Mouse (Mus musculus): Measurements from ENCODE around the gene Alpk1.

Alpk1 gene

DNA sequence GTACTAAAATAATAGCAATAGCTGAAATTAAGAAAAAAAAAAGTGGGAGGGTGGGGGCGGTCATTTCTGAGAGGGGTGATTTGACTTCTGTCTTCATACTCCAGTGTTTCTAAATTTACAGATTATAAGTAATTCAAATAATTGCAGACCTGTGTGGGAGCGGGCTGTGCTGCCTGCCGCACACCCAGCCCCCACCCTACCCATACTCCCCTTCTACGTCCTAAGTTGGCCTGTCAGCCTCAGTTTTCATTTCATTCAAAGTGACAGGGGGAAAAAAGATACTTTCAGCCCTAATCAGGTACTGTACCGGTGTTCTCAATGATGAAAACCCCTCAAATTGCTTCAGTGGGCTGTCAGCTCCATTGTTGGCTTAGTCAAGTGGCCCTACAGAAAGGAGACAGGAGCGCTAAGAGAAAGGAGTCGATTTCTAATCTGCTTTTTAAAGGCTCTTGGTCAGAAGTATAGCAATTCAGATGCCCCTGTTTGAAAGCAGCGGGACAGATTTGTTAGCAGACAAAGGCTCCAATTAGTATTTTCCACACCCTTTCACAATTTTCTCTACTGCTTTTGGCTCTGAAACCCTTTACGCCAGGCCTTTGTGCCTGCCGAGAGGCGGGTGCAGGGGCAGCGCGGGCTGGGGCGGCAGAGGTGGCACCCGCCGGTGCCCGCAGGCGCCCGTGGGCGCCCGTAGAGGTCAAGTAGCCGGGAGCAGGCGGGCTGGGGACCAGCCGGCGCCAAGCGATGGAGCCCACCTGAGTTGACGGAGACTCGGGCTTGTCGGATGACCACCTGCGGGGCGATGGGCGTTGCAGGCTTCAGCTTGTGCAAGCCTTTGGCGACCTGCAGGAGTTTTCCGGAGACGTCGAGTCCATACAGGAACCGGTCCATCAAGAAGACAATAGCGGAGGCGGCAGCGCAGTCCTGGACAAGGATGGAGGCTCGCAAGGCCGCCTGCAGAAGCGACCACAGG is 85.2 kb downstream of the Alpk1 start:
- DNase-seq (ENCODE audit: low spot score): no peak

DNA sequence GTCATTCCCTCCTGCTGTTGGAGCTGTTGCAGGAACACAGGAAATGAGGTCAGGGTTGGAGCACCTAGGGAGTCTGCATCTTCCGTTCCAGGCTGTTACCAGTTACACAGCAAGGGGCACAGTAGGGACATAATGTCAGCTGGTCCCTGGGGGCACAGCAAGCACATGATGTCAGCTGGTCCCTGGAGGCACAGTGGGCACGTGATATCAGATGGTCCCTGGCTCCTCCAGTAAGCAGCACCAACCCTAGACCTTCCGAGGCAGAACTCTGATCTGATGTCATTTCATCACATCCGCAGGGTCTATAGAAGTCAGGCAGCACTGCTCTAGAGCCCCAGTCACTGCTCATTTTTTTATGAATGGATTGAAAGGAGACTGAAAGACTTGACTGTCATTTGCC is 89.1 kb downstream of the Alpk1 start:
- DNase-seq (ENCODE audit: low spot score): no peak

DNA sequence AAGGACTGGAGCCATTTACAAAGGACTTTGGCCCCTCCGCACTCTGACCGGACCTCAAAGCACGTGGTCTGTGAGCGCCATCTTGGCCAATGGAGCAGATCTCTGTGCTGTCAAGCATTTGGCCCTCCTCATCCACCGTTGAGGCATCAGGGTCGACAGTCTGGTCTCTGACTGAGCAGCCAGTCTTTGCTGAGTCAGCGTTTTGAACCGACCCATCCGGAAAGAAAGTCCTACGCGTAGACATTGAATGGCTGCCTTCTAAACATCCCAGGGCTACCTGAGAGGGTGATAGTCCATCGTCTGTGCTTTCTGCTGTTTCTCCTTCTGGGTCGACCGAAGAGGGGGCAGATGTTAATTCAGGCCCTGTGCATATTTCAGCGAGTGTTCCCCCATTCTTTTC is 100.6 kb downstream of the Alpk1 start:
- no peak for DNase-seq (ENCODE audit: low spot score)

DNA sequence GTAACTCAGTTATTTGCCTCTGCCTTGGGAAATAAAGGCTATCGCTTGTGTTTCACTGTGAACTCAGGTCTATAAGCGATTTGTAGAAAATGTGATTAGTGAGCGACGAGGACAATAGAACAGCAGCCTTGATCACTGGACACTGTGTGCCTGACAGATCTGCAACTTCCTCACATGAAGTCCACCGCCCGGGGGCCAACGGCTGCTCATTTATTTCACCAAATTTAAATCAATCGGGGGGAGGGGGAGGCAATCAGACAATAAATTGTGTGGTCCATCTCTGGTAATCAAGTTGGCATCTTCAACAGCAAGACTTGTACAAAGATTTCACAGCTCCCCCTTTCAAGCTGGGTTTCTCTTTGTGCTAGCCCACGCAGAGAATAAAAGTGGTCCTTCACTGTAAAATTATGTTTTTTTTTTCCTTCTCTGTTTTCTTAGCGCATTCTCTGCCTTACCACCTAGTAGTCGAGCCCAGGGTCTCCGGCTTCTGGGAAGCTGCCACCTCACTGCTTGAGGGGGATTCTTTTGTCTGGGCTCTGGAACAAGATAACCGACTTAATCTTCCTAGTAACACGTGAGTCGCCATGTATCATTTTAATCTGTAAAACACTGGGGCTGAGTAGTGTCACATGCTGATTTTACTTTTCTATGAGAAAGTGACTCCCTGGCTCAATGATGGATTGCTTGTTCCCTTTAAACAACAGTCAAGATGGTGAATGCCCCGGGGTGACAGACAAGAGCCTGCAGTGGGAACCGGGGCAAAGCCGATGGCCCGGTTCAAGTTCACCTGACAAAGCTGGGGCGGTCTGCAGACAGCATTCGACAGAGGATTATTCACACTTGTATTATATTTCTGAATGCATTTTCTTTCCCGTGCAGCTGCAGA is 118.4 kb downstream of the Alpk1 start:
- no peak for DNase-seq (ENCODE audit: low spot score)

DNA sequence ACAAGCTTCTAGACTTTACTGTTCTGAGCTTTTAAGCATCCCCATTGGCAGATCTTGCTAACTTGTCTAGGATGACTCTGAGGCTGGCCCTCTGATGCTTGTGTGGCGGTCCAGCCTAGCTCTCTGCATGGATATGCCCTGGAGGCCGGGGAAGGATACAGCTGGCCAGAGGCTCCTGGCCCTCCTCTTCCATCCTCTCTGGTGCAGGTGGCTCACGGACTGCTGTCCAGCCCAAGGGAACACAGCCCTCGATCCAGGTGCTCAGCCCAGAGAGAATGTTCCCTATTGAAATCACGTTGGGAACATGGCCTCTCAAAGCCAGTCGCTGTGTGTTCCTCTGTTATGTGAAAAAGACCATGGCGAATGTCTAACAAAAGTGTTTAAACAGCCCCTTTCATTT is 119.6 kb downstream of the Alpk1 start:
- no peak for DNase-seq (ENCODE audit: low spot score)

DNA sequence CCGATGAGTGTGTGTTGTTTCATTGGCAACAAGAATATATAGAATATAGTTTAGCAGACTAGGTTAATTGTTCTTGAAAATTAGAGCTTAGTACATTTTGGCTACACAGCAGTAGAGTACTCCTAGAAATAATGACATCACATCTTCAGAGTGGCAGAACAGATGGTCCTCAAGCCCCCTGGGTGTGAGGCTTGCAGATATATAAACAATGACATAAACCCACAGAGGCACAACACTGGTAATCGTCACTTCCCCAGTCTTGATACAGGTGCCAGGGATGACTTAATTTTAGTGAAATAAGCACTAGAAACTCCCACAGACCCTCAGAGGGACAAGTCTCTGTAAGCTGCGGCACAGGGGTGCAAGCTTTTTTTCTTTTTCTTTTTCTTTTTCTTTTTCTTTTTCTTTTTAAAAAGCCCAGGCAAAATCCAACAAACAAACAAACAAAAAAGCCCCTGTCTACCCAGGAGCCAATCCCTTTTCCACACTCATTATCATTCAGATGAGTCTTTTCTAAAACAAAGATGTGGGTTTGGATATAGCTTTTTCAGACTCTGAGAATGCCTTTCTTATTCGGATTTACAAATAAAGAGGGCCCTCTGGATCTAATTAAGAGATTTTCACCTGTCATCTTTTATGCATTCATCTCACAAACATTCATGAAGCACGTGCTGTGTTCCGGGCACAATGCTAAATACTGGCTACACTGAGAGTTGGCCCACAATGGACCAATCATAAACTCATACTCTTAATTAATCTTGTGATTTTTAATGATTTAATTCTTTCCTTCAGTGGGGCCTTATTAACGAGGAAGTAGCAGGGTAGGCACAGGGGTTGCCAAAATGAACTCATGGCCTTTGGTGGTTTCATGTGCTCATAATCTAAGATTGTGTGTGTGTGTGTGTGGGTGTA is 128.3 kb downstream of the Alpk1 start:
- DNase-seq (ENCODE audit: low spot score): no peak

DNA sequence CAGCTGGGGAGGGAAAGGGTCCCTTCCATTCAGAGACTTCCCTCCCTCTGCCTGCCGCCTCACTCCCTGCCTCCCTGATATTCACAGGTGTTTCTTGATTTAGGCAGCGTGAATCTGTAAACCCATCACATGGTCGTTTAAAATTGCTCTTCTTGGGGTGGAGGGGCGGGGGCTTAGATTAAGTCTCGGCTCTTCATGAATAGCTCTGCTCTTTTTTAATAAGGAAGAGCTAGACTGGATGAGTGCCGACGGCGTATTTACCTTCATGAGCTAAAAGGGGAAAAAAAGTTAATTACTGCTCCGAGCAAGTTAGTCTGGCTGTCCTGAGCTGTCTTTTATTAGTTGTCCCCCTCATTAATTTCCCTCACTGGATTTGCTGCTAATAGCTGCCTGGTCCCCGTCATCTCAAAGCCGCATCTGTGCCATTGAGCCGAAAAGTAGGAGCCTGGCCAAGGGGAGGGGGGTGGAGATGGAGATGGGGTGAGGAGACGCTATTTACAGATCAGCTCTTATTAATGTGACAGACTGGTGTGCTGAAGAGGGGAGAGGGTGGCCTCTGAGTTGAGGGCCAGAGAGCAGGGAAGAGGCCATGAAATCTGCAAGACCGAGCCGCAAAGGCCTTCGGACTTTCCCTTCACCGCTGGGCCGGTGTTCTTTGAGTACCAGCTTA is 134.0 kb downstream of the Alpk1 start:
- no peak for DNase-seq (ENCODE audit: low spot score)

DNA sequence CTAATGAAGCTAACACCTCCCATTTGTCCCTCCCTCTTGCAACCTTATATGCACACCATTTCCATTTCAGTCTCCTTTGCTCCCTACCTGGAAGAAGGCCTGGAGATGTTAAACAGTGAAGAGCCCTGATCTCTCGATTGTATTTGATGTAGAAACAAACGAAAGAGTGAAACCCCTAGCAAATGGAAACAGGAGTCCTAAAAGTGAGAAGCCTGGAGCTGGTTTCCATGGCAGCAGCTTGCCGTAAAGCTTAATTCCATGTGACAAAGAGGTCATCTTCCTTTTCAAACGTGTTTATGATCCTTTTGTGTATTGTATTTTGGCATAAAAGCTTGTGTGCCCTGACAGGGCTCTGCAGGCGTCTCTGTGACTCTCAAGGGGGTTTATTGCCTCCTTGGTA is 138.1 kb downstream of the Alpk1 start:
- no peak for DNase-seq (ENCODE audit: low spot score)

DNA sequence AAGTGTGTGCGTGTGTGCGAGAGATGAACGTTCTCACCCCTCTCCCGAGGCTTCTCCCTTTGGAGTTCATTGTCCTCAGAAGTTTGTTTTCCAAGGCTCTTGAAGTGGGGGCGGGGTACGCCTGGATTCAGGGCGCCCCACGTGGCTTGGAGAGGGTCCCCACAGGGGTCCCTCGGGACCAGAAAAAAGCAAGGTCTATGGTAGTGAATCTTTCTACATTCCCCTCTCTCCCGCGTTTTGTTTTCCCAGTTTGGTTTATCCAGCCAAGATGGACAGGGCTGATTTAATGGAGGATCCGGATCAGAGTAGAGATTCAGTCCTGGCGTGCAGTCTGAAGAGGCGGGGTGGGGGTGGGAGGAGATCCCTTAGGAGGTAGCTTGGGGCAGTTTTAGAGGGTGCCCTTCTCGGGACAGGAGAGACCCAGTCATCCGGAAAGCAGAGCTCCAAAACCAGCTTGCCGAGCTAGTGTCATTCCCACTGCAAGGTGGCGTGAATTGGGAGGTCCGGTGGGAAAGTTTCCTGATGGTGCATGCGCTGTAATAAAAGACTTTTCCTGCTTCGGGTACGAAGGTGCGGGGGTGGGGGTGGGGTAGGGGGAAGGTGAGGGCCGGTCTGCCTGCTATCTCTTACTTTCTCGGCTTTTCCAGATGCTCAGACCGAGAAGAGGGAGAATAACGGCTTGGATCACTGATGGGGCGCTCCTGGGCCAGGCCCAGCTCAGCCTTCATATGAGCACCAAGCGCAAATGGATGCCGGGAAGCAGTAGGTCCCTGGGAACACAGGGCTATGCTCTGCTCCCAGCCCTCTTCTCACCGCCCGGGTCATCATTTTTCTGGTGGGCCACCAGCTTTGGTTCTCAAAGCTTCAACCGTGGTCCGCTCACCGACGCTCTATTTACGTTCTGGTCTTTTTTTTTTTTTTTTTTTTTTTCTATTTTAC is 139.3 kb downstream of the Alpk1 start:
- DNase-seq (ENCODE audit: low spot score): no peak

DNA sequence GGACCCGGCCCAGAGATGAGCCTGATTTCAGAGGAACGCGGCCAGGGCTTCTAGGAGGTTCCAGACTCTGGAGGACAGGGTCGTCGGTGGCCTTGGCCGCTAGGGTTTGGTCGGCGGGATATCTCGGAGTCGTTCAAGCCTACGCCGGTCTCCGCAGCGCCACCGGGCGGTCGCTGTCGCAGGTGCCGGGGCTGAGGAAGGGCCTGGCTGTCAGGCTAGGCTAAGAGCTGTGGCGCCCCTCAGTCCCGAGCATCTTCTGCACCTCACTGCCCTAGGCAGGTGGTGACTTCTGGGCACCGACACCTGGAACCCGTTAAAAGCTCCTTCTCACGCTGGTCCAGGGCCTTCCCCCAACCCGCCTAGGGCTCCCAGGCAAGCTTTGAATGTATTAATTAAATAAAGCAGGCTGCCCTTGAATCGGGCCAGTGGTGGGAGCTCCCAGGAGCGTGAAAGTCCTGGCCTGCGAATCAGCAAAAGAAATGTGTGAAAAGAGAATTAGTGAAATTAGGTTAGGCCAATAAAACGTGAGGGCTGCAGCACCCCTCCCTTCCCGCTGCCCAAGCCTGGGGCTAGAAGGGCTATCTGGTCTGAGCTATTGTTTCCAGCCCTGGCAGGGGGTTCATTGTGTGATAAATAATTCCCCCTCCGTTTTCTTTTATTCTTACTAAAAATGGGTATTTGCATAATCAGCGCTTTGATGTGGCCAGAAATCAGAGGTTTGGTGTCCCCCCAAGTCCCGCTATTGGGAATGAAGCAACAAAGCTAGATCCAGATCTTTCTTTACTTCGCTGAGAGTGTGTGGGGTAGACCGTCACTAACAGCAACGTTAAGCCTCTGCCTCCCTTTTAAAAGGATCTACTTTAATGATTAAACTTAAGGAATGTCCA is 140.2 kb downstream of the Alpk1 start:
- DNase-seq (ENCODE audit: low spot score): no peak

DNA sequence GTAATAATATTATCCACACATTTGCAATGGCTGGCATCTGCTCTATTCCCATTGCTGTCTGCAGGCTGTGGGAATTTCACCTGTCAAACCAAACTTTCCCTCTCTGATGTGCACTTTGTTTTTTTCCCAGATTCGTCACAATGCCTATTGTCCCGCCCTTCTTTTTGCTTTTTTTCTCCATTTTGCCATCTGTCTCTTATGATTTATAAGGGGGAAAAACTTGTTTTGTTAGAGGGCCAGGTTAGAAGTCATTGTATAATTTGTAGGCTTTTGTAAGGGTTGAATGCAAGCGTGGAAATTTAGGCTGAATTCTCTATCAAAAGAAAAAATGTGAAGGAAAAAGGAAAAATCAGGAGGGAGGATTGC is 145.4 kb downstream of the Alpk1 start:
- DNase-seq (ENCODE audit: low spot score): no peak

DNA sequence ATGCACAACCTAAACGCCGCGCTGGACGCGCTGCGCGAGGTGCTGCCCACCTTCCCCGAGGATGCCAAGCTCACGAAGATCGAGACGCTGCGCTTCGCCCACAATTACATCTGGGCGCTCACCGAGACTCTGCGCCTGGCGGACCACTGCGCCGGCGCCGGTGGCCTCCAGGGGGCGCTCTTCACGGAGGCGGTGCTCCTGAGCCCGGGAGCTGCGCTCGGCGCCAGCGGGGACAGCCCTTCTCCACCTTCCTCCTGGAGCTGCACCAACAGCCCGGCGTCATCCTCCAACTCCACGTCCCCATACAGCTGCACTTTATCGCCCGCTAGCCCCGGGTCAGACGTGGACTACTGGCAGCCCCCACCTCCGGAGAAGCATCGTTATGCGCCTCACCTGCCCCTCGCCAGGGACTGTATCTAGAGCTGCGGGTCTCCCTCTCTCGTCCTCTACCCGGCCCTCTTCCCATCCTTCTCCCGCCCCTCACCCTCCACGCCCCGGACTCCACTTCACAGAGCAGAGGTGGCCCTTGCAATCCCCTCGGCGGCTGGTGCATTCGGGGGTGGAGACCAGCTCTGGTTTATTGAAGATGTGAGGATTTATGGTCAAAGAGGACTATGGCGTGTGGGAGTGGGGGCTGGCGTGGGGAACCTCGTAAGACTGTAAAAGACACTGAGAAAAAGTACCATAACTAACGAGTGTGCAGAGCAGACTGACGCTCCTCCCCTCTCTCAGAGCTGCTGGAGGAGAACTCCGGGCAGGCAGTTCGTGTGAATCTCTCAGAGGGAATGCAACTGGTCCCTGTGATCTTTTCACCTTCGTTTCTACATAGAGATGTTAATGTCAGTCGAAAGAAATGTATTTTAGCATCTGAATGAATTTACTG is 146.0 kb downstream of the Alpk1 start:
- peak; percentile 26 for DNase-seq (ENCODE audit: low spot score)

DNA sequence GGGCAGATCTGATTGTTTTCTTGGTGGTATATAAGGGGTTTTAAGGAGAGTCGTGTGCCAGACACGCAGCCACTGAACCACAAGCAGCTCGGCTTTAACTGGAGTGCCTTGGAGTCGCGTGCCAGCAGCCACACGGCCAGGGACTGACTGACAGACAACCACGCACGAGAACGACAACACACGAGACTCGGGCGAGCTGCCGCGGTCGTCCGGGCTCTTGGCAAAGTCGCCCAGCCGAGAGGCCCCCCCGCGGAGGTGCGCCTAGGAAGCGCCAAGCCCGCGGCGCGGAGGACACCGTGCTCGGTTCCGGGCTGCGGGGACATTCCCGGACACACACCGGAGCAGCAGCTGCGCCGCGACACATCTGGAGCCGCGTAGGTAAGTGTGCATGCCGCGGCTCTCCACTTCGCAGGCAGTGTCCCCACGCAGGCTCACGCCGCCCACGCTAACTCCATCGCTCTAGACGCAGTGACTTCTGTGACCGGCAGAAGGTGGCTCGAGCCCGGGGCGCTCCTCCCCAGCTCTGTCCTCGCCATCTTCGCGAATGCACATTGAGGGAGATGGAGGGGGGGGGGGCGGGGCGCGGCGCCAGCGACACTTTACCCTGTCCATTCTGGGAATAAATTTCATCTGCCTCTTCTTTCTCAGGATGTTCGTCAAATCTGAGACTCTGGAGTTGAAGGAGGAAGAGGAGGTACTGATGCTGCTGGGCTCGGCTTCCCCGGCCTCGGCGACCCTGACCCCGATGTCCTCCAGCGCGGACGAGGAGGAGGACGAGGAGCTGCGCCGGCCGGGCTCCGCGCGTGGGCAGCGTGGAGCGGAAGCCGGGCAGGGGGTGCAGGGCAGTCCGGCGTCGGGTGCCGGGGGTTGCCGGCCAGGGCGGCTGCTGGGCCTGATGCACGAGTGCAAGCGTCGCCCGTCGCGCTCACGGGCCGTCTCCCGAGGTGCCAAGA is 147.0 kb downstream of the Alpk1 start, which contains the start of gene Neurog2:
TSS of gene Neurog2 (plus strand) at position 56 of the 953 bp plus-strand sequence.
- no peak for DNase-seq (ENCODE audit: low spot score)

DNA sequence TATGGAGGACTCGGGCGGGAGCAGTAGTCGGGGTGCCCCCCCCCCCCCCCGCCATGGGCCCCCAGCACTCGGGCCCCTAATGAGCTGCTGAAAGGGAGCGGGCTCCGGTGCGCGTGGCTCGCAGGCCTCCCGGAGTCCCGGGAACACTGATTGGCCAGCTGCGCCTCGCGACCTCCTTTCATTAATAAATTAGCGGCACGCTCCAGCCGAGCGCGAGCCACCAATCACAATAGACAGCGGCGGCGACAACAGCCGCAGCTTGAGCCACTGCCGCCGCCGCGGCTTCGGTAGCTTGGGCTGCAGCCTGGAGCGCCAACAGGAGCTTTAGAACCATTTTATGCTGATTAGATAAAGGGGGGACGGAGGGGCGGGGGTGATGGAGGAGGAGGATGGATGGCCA is 147.8 kb downstream of the Alpk1 start:
- DNase-seq (ENCODE audit: low spot score): no peak

DNA sequence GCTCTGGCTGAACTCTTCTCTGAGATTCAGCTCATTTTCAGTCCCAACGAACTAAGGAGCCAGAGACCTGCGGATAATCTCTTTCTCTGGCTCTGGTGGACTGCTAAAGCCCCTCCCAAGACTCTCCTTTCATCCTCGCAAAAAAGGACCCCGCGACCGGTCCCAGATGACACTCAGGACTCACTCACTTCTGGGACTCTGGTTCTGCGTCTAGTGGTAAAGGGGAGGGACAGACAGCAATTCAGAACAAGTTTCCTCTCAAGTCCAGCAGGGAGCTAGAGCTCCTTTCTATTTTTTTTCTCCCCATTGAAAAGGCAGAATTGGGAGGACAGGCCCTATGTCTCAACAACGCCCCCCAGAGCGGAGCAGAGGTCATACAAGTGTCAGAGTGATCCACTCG is 148.7 kb downstream of the Alpk1 start:
- no peak for DNase-seq (ENCODE audit: low spot score)

DNA sequence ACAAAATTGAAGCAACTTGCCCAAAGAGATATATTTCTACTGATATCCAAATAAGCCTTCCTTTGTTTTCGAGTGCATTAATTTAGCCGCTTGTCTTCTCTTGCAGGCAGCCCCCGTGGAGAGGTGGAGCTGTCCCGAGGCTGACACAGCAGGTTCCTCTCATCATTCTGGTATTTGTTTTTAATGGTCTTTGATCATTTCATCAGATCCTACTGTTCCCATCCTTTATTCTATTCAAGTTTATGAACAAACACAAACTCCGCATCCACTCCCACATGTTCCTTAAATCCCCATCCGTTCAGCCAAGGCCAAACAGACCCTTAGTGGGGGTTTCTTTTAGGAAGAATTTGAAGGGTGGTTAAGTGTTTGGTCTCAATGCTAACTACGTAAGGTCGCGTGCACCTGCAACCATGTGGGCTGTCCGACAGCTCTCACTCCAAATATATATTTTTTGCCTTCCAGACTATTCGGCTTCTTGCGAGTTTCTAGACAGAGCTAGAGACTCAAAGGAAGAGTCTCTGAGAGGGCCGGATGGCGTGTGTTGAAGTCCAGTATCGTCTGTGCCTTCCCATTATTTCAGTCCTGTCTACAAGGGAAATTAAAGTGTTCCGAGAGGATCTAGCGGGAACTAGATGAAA is 149.5 kb downstream of the Alpk1 start:
- DNase-seq (ENCODE audit: low spot score): no peak
